Mouse (Mus musculus) c-Kit-negative CD71-positive TER-119-positive erythroid progenitor cells, embryonic 14.5 days (primary cell): Measurements from ENCODE around the gene Eif4h.
A peak's percentile ranks its signal among the peaks of the same experiment; 100 is the strongest.

Source experiments
- DNase-seq: peaks from one replicate; pipeline ENCODE4 v3.0.0-alpha.2; 2013; ENCODE audit warnings: low read depth, low spot score

Gene Eif4h

DNA sequence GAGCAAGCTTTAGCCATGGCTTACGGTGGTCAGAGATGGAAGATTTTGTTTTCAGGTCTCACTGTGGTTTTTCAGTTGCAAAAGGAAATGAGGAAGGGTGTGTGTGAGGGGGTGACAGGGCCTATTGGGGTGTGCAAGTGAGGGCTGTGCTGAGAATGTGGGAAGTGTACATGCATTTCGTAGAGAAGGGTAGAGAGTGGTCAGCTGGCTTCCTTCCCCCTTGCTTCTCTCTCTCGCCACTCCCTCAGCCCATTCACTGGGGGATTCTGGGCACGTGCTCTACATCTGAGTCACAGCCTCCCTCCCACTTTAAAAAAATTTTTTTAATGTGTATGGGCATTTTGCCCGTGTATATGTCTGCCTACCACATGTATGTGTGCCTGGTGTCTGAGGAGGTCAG, 32.2 kb downstream of the Eif4h start:
- DNase-seq: no peak

DNA sequence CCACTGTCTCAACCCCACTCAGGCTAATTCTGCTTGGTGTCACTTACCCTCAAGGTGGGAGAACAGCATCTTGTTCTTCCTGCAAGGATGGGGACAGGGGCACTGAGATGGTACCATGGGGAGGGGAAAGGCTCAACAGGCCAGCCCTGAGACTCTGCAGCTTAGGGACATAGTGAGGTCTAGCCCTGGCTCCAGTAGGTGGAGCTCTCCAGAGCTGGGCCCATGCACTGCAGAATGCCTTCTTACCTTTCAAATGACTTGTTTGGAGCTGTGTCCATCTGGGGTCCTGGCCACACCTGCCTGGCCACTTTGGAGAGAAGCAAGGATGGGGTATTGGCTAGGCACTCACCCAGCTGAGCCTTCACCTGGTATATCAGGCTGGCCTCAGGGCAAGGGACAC, 33.0 kb downstream of the Eif4h start:
- no peak for DNase-seq

DNA sequence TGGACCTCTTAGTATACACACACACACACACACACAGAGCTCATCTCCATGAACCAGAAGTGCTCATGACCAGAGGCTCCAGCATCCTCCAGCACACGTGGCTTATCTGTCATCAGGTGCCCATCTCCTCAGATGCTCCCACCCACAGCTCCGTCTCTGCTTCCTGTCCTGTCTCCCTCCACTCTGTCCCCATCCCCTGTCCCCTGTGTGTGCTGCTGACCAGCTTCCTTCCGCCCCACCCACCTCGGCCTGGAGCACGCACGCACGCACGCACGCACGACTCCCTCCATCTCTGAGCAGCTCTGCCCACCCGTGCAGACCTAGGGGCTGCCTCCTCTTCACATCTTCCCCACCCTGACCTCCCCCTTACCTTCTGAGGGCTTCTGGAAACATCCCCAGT, 34.9 kb downstream of the Eif4h start:
- DNase-seq: no peak

DNA sequence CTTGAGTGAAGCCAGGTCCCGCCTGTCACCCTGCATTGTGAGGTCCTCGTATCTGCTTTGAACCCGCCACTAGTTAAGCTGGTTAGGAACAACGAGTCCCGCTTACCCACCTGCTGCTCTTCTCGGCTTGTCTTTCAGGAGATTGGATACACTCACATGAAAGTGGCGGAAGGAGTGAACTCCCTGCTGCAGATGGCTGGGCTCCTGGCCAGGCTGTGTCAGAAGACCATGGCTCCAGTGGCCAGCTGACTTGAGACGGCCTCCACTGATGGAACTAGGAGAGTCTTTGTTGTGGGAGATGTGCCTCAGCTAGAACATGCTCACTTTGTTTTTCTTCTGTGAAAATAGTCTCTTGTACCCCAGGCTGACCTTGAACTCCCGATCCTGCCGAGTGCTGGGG, 41.6 kb downstream of the Eif4h start:
- no peak for DNase-seq

DNA sequence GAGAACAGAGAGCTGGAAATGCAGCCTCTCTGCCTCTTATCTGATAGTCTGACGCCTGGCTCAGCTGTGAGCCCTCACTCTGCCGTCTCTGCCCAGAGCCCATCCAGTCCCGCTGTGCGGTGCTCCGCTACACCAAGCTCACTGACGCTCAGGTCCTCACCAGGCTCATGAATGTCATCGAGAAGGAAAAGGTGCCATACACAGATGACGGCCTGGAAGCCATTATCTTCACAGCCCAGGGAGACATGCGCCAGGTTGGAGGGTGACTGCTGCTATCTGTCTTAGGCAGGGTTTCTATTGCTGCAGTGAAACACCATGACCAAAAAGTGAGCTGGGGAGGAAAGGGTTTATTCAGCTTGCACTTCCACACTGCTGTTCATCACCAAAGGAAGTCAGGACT, 46.2 kb downstream of the Eif4h start:
- no peak for DNase-seq

DNA sequence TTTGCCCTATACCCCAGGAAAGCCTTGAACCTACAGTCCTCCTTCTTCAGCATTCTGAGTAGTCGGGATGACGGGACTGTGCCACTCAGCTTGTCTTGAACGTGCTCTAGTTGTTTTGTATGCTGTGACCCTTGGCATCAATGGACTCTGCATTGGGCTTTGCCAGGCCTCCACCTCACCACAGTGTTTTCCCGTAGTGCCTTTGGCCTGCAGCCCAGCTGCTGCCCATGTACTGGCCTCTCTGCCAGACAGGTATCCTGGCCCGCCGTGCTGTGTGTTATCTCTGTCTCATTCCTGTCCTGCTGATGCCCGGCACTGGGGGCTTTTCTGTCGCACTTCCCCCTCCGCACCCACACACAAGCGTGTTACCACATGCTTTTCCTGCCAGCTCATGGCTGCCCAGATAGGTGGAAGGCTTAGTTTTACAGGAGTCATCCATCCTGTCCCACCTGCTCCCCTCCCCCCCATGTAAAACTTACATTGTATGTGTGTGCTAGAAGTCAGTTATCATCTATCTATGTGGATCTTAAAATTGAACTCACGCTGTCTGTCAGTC, 47.2 kb downstream of the Eif4h start:
- no peak for DNase-seq

DNA sequence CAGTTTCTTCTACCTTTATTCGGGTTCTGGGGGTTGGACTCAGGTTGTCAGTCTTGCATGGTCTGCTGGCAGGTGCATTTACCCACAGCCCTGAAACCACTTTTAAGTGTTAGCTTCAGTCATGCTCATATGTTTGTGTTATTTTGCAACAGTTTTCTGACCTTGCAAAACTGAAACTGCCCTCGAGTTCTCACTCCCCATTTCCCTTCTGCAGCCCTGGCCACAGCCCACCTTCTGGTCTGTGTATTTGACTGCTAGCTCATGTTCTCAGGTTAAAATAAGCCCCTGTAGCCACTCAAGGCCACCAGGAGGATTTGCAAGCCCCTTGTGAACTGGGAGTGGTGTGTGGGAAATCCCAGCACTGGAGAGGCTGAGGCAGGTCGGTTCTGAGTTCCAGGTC, 49.4 kb downstream of the Eif4h start:
- DNase-seq: no peak

DNA sequence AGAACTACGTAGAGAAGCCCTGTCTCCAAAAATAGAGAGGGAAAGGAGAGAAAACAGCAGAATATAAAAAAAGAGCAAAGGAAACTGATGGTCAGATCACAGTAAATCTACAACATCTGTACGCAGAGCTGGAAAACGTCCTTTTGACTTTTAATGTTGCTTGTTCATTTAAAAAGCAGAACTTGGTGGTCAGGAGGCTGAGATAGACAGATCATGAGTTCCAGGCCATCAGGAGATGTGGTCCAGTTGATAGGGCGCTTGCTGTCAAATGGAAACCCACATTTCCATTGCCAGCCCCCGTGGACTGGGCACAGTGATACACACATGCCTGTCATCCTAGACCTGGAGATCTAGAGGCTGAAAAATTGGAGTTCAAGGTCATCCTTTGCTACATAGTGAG, 54.5 kb downstream of the Eif4h start:
- no peak for DNase-seq

DNA sequence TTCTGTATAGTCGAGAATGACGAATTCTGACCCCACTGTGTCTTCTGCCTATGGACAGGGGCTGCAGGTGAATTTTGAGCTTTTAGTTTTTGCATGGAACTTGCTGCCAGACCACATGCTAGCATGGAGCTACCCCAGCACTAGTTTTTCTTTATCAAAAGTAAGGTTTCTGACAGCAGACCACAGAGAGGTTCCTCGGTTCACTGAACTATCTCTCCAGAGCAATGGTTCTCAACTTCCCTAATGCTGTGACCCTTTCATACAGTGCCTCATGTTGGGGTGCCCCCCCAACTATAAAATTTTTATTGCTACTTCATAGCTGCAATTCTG, 55.4 kb downstream of the Eif4h start:
- DNase-seq: no peak

DNA sequence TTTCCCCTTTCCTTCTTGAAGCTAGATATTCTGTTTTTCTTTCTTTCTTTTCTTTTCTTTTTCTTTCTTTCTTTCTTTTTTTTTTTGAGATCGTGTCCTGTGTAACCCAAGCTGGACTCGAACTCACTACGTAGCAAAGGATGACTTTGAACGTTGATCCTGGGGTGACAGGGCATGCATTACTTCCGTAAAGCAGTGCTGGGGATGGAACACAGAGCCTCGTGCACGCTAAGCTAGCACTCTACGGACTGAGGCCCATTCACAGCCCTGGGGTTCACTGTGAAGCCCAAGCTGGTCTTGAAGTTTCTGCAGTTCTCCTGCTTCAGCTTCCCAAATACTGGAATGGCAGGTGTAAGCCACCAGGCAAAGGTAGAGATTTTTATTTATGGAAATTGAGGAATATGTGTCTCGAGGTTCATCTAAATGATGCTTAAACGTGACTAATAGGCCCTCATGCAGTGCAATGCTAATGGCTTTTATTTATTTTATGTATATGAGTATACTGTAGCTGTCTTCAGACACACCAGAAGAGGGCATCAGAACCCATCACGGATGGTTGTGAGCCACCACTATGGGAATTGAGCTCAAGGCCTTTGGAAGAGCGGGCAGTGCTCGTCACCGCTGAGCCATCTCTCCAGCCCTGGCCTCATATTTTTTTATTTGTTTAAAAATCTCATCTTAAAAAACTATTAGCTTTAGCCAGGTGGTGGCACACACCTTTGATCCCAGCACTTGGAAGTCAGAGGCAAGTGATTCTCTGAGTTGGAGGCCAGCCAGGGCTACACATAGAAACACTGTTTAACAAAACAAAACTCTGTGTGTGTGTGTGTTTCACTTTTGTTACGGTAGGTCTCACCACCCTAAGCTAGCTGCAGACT, 56.0 kb downstream of the Eif4h start:
- no peak for DNase-seq

DNA sequence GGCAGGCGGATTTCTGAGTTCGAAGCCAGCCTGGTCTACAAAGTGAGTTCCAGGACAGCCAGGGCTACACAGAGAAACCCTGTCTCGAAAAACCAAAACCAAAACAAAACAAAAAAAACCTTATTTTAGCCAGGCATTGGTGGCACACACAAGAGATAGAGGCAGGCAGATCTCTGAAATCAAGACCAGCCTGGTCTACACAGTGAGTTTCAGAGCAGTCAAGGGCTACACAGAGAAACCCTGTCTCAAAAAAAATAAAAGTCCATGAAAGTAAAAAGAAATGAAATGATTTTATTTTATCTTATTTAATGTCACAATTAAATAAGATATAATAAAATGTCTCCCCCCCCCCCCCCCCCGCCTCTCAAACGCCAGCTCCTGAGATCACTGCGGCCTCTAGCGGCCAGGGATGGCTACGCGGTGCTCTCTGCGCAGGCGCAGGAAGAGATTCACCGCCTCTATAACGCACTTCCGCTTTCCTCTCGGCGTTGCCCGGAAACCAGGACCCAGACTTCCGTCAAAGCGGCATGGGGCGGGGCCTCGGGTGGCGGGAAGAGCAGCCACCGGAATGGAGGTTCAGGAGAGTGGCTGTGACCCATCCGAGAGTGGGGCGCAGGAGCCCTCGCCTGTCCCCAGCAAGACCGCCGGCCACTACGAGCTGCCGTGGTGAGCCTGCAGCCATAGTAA, 56.9 kb downstream of the Eif4h start:
- peak; percentile 94 for DNase-seq

DNA sequence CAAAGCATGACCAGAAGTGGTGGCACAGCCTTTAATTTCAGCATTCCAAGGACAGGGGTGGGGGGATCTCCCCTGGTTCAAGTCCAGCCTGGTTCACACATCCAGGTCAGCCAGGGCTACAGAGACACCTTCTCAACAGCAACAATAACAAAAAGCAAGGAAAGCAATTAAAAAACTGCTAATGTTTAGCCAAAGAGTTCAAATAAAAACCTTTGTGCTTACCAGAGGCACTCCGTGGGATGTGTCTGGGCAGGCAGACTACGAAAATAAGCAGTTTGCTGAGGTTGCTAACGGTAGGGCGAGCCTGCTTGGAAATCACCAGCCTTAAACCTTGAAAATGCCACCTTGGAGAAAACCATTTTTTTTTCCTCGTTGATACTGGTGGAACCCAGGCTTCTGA, 58.1 kb downstream of the Eif4h start, which contains the start of gene Rfc2:
TSS of gene Rfc2 (plus strand) at position 221 of the 400 bp plus-strand sequence.
- no peak for DNase-seq

DNA sequence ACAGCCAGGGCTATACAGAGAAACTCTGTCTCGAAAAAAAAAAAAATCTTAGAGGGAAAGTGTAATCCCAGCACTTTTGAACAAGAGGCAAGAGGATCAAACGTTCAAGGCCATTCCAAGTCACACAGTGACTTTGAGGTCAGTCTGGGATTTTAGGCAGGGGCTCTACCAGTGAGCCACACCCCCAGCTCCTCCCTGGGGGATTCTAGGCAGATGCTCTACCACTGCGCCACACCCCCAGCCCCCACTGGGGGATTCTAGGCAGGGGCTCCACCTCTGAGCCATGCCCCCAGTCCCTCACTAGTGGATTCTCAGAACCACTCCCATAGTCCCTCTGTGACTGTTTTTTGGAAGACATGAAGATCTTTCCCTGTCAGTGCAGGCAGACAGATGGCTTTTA, 60.2 kb downstream of the Eif4h start:
- DNase-seq: no peak

DNA sequence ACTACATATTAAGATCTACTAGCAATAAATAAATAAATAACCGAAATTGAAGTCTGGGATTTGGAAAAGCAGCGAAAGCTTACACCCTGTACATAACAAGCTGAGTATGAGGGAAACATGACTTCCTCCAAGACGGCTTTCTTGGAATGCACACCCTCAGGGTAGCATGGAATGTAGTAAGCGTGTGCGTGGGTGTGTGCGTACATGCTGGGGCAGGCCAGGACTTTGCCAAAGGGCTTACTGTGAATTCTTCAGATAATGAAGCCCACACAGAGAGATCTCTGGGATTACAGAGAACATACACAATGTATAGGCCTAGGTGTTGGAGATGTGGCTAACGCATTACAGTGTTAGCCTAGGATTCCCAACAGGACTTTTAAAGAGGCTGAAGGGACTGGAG, 61.8 kb downstream of the Eif4h start:
- no peak for DNase-seq

DNA sequence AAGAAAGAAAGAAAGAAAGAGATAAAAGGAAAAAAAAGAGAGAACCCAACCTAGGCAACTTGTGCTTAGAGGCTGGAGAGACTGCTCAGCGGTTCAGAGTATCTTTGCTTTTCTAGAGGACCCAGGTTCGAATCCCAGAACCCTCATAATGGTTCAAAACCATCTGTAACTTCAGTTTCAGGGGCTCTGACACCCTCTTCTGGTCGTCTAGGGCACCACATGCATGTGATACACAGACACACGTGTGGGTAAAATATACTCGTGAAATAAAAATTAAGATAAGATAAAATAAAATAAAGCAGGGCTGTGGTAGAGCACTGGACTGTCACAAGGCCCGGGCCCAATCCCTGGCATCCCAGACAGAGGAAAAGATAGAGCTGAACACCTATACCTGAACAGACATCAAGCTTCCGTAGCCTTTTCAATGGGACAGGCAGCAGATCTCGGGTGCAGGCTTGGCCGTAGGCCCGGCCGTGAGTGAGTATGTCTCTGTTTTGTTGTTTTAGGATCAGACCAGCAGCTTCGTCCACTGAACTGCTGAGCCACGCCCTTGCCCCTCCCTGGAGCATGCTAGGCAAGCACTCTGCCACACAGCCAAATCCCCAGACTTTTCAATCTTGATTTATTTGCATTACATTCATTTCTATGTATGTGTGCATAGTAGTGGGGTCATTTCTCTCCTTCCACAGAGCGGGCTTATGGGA, 62.6 kb downstream of the Eif4h start:
- no peak for DNase-seq

DNA sequence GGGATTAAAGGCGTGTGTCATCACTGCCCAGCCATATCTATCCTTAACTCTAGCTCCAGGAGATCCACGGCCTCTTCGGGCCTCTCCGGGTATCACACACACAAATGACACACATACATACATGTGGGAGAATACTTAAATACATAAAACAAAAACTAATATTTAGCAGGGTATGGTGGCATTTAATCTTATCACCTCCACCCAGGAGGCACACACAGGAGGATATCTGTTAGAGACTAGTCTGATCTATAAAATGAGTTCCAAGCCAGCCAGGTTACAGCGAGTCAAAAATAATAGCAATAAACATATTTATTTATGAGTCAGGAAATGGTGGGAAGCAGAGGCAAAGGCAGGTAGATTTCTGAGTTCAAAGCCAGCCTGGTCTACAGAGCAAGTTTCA, 63.5 kb downstream of the Eif4h start:
- no peak for DNase-seq

DNA sequence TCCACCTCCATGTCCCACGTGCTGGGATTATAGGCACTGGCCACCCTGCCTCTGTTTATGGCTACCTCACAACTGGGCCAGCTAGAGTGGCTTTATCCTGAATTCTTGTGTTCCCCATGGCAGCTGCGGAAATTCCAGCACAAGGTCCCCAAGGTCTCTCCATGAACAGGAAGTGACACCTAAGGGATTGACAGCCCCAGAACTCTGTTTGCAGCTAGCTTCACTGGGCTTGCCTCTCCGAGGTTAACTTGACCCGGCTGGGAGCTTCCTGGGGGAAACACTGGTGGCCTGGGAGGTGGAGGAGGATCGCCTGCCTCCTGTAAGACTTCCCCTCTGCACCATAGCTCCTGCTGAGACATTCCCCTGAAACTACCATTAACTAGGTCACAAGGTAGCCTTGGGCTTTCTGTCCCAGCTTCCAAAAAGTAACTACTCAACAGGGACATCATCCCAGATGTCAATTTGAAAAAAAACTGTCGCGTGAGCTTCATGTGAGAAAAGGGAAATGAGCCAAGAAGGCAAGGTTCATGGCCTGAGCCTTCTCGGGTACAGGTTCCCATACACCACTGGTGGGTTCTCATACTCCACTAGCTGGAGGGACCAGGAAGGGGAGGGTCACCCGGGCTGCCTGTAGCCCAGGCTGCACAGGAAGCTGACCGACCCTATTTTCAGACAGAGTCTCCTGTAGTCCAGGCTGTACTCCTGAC, 66.6 kb downstream of the Eif4h start:
- no peak for DNase-seq

DNA sequence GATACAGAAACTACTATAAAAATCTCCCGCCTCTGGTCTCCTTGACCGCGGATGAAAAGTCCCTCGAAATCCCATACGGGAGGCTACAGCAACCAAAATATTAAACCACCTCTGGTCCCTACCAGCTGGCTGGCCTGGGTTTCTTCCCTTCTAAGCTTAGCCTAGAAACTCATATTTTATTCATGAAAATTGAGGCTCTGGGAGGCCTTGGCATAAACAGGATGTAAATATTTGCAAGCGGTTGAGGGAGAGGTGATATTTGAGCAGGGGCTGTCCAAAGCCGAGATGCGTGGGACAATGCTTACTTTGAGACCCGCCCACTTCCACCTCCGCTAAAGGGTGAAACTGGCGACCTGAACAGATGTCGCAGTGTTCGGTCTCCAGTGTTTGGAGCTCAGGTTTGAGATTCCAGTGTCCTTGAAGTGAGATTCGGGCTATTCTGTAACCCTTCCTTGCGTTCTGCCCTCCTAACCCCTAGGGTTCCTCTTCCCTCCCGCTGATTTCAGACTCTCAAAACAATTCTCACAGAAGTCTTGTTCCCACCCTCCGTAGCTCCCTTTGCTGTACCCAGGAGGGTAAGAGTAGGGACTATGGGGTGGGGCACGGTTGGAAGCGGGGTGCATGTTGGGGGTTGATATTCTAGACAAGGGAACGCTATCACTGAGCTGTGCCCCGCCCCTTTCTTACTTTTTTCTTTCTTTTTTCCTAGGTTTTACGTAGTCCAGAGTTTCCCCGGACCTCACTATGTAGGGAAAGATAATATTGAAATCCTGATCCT, 67.4 kb downstream of the Eif4h start:
- DNase-seq: no peak
